Mouse (Mus musculus) heart, postnatal 10 days (tissue): Measurements from ENCODE around the gene Adam15. TPM values are rescaled to one million over a fixed set of nuclear protein-coding genes. Genes with fewer than 3 reads are reported as not detected.

ENCODE experiments used
- DNase-seq, 2 experiments: peaks; one replicate each; pipeline ENCODE4 v3.0.0; 2021
- intact Hi-C: fragments of 180-260 bp; cut with DNase I; formaldehyde crosslinking; loops from one replicate; pipeline ENCODE4 v1.15.1; 2025
- total RNA-seq, 2 experiments: library from RNA; stranded (reverse); gene quantifications; 2 replicates each; pipeline ENCODE4 v1.2.3; 2021

Gene Adam15
- 100 to 1,000 TPM; 101 to 118 TPM for total RNA-seq

DNA sequence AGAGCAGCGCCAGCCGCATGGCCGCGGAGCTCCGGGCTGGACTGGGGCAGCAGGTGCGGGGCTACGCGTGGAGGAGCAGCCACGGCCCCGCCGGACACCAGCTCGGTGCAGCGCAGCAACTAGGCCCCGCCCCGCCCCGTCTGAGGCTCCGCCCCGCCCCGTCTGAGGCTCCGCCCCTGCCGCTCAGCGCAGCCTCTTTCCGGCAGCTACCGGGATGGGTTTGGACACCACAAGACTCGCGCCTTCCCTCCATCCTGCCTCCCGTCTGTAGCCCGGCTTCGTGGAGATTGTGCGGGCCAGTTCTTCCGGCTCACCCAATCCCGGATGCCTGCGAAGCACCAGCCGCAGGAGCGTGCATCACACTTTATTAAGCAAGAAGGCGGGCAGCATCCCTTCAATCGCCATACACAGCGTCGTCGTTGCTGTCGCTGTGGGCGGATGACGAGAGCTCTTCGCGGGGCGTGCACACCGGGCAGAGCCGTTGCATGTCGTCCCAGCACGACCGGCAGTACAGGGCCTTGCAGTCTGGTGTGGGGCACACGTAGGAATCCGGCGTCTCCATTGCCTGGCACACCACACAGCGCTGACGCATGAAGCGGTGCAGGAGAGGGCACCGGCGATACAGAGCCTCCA lies at the start of gene Adam15:
Gene Adam15, minus strand, starts transcription at position 128 of the 633 bp plus-strand sequence.
- intact Hi-C loops, result no loop called here
- DNase-seq, result peak; percentile 93

DNA sequence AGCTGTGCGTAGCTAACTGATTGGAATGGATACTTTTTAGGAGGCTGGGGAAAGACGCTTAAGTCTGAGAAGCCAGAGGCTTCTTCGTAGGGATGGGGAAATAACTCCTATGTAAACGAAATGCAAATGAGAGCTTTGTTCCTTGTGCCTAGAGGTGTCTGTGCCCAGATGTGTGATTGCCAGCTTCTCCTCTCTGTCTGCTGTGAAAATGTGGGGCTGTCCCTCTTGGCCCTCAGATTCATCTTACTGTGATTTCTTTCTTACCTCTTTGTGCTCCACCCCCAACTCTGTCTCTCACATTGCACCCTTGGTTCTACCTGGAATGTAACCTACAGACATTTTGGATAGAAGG lies 46.8 kb upstream of the Adam15 start:
- intact Hi-C loops, result loop anchor here (1.0 kb wide), 1 partner anchor 89 kb away; no protein-coding TSS in a partner anchor
- DNase-seq, result no peak

DNA sequence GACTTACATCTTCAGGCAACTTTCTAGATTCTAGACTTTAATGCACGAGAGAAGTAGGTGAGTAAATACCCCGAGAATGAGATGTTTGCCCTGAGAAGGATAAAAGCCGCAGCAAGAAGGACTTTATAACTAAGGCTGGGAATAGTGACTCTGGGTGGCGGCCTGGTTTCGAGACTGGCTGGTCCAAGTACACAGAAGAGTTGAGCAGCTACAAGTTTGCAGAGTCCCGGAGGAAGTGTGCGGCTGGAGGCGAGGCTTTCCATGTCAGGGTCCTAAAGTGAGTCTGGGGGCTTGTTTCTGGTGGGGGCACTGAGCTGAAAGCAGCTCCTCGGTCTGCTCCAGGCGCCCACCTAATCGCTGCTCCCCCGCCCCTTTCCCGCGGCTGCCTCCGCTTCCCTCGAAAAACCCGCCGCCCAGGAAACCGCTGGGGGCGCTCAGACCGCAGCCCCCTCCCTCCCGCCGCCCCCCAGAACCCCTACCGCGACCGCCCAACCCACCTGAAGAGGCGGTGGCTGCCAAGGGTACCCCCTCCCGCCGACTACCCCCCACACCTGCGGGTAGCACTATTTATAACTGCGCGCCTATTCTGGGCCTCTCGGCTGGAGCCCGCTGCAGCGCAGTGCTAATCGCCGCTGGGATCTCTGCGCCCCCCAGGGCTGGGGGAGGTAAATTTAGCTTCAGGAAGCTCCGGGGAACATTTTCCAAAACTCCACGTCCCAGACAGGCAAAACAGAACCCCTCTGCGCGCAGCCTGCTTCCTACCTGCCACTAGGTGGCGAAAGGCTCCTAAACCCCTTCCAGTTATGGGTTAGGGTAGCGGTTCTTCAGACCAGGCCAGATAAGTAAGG lies 46.2 kb upstream of the Adam15 start:
- intact Hi-C loops, result loop anchor here (1.0 to 2.0 kb wide), 3 partner anchors 15 to 89 kb away; partner anchors contain the start of genes Cks1b, Flad1 and Shc1
- DNase-seq, result peak; percentile 82 to 83

DNA sequence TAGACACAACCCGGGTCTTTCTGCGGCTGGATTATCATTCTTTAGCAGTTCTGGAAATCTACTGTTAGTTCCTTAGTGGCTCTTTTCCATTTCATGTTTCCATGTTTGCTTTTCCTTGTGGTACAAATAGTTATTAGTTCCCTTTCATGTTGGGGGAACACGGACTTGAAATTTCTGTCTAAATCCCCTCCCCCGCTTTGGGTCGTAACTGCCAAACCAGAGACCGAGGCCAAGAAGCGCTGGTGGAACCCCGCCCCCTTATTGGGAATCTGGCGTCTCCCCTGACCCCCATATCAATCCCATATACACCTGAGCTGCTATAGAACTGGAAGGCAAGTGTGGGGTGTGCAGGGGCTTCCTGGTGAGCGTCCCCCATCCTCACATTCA lies 45.6 kb upstream of the Adam15 start:
- peak in 1 of 2 experiments; percentile 40 for DNase-seq
- intact Hi-C loops, result loop anchor here (2.0 kb wide), 2 partner anchors 15 to 23 kb away; partner anchors contain the start of genes Cks1b, Flad1 and Shc1

DNA sequence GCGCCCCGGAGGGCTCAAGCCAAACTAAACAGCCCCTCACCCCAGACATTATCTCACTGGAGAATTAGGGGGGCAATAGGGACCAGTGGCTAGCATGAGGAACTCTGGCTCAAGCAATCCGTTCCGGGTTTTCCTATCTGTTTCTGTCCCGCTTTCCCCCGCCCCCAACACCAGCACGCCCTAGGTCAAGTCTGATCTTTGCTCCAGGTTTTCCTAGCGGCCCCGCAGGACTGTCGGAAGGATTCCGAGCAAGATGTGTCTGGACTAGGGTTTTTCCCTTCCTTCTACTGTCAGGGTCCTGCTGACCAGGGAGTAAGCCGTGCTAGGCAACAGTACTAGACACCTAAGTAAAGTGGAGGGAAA lies 45.1 kb upstream of the Adam15 start:
- peak; percentile 90 to 91 for DNase-seq

DNA sequence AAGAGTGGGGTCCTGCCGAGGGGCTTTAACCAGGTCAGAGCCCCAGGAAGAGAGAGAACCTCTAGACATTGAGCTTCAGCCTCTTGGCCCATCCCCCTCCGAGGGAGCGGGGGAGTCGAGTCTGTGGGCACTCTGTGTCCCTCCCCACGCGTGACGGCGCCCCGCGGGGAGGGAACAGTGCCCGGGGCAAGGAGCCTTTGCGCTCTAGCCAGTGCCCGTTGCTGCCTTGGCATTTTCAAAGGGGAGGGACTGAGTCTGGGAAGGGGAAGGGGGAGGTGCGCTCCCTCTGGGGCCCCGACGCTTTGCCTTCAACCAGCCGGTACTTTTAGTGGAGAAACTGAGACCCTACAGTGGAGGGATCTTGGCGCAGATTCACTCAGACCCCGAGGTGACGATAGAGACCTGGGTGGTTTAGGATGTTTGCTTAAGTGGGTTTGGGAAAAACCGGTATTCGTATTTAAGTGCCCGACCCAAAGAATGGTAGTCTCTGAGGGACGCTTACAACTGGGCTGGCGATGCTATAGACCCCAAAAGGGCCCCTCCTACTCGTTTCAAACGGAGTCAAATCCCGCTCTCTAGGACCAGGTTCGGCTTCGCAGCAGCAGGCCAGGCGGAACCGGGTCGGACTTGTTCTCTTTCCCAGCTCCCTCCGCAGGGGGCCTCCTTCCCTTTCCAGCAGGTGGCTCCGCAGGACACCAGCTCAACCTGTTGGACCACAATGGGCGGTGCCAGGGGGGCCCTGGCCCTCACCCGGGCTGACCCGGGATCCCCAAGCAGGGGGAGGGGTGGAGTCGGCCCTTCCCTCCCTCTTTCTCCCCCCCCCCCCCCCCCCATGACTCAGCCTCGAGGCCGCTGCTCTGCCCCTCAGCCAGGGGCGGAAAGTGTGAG lies 44.5 kb upstream of the Adam15 start, which contains the start of gene Zbtb7b:
Gene Zbtb7b, minus strand, starts transcription at position 771 of the 888 bp plus-strand sequence.
- peak; percentile 82 to 85 for DNase-seq
- intact Hi-C loops, result loop anchor here (2.0 kb wide), 2 partner anchors 17 to 25 kb away; partner anchors contain the start of genes Cks1b, Flad1 and Shc1

More for the DNA sequence above, 45.1 kb upstream of the Adam15 start:
- intact Hi-C loops, result loop anchor here (2.0 kb wide), 2 partner anchors 16 to 24 kb away; partner anchors contain the start of genes Cks1b, Flad1 and Shc1

DNA sequence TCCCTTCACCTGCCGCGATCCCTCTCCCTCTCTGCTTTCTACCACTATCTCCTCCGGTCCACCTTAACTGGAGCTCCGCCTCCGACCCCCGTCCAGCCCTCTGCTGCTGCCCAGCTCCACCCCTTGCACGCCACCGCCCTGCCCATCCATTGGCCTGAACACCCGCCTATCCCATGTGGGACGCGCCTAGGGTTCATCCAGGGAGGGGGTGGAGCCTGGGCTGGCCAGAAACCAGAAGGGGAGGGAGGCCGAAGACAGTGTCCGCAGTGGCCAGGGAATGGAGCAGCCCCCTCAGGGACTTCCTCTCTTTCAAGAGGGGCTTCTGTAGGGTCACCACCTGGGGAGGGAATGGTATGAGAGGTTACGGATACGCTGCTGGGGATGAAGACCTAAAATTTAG lies 43.8 kb upstream of the Adam15 start:
- intact Hi-C loops, result loop anchor here (2.0 kb wide), 3 partner anchors 17 to 39 kb away; partner anchors contain the start of genes Cks1b, Flad1 and Shc1
- DNase-seq, result peak; percentile 99 to 100

DNA sequence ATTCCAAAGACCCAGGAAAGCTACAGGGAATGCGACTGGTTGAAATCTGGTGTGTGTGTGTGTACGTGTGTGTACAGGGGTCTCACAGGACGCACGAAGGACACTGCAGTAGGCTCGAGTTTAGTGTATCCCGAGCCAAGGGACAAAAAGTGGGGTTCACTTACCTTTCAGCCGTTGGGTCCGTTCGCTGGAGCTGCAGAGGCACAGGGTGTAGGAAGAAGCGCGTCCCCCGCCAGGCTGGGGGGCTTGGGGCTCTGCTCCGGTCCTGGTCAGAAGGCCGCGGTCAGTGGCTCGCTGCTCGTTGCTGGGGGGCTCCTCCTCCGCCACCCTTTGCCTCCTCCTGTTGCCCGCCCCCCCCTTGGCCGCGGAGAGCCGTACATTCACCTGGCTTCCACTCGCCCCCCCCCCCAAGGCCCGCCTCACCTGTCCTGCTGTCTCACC lies 43.1 kb upstream of the Adam15 start:
- intact Hi-C loops, result loop anchor here (2.0 kb wide), 1 partner anchor 38 kb away; no protein-coding TSS in a partner anchor
- DNase-seq, result peak; percentile 51 to 57

DNA sequence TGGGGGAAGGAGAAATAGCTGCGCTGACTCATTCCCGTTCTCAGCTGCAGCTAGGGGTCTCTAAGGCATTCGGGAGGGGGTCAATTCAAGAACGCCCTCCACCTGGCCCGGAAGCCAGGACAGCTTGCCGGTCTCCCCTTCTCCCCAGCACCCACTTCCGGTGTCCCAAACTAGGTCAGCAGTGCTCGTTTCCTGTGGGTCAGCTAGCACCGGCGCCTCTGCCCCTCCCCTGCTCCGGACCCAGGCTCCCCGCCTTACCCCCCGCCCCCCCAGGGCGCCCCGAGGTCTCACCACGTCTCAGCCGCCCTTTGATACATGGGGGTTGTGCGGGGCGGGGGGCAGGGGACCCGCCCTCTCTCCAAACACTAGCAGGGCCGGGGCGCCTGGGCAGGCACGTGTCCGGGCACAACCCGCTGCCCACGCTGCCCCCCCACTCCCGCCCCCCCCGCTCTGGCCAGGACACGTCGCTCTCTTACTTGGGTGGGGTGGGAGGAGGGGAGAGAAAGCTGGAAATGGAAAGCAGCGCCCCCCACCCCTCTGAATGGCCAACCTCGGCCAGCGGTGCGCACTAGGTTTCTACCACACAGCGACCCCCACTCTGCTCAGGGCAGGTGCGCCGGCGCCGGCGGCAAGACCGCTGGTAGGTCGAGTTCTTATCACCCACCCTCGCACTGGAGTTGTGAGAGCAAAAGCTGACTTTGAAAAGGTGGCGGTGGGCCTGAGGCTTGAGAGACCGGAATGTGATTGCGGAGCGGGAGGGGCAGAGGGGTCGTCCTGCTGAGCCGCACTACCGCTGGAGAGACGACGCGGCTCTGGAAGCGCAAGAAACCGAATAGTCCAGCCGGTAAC lies 42.1 kb upstream of the Adam15 start:
- intact Hi-C loops, result loop anchor here (2.0 kb wide), 1 partner anchor 37 kb away; no protein-coding TSS in a partner anchor
- peak; percentile 83 to 84 for DNase-seq

DNA sequence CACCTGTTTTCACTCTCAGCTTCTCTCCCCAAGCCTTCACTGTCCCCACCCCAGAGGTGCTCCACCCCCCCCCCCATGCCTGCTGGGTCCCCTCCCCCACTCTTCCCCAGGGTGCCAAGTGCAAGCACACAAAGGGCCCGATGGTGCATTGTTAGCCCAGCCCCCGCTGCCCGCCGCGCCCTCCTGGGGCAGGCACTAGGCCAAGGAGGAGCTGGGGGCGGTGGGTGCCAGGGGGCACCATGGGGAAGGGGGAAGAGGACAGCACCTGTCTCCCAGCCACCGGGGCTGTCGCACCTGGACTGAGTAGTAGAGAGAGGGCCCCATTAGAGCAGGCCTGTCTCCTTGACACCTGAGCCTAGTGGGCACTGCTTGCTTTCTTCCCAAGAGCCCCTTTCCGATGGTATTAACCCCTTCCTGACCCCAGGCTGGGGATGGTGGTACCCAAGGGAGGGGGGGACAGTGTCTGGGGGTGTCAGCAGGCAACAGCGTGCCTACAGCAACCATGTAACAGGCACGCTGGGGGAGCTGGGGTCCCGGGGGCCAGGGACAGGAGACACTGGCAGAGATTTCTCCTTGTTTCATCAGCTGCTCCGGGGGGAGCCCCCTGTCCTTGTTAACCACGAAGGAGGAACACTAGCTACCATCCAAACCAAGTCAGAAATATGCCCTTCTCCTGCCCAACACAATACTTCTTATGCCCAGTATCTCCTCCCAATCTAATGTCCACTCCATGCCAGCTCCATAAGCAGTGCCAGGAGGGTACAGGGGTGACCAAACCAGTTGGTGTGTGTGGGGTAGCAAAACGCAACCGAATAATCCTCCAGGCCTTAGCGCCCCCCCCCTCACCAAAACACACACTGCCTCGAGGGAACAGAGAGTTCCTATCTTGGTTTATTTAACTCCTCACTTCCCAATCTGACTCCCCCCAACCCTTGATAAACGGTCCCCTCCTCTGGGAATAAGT lies 41.2 kb upstream of the Adam15 start:
- peak; percentile 53 to 66 for DNase-seq
- intact Hi-C loops, result no loop called here

DNA sequence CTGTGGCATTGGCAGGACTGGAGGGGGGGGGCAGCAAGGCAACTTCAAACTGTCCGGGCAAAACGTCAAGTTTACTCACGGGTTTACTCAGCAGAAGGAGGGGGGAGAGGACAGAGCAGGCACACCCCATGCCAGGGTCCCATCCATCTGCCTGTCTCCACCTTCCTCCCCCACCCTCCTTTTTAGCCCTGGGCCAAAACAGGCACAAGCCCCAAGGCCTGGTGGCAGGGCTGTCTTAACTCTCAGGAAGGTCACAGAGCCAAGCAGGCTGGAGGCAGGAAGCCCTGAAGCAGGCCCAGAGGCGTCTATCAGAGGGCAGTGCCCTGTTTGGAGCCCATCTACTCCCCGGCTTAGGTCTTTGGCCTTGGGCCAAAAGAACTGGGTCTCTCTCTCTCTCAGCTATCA lies 40.3 kb upstream of the Adam15 start:
- DNase-seq, result peak; percentile 73 to 83
- intact Hi-C loops, result no loop called here

DNA sequence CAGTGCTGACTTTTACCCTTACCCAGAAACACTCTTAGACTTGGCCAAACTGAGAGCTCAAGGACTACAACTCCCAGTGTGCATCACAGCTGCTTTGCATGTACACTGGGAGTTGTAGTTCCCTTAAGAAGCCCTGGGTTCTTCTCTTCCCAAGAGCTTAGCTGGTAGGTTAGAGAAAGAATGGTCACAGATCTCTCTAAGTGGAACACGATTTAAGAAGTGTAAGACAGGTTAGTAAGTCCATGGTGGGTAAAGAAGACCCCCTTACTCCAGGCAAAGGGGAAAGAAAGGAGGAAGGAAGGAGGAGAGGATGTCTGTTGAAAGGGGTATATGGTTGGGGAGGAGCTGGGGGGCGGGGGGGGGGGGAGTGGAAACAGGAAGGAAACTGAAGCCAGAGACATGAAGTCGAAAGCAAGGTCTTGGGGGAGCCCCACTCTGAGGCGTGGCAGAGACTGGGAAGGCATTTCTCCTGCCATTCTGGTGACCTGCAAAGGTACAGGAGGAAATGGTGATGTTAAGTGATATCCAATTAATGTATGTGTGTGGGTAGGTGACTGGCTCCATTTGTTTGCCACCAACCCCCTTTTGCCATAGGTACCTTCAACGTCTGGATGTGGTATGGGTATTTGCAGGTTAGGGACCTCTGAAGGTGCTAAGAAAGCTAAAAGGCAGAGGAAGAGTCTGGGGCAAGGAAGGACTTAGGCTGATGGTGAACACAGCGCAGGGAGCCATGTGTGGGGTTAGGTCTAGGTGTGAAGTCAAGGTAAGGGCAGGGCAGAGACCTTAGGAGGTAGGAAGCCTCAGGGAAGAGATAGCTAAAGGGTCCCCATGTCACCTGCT lies 39.3 kb upstream of the Adam15 start:
- intact Hi-C loops, result no loop called here
- DNase-seq, result peak; percentile 52 to 66

DNA sequence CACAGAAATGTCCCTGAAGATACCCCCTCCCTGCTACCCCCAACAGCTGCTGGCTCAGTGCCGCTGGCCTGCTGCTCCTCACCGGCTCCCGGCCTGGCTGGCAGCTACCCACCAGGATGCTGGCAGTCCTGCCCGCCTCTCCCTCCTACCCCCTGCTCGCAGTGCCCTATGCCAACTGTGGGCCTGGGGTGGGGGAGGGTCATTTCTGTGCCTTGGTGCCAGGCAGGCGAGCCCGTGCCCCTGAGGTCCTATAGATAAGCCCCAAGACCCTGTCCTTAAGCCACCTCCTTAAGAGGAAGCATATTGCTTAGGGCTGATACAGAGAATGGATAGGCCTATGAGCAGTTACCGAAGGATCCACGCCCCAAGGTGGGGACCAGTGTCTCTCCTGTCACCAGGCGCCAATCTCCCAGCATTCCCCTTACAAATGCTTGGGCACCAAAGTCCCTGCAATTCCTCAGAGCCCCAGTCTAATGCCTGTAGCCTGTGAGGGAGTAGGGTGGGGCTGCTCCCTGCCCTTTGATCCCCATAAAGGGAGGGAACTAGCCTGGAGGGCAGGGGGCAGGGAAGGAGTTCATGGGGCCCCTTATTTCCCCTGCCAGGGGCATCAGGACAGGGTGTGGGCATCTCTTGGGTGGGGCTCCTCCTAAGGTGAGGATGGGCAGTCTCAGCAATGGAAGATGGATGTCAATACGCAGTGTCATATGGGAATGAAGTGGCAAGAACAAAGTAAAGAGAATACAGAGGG lies 38.5 kb upstream of the Adam15 start:
- DNase-seq, result peak; percentile 87 to 88

DNA sequence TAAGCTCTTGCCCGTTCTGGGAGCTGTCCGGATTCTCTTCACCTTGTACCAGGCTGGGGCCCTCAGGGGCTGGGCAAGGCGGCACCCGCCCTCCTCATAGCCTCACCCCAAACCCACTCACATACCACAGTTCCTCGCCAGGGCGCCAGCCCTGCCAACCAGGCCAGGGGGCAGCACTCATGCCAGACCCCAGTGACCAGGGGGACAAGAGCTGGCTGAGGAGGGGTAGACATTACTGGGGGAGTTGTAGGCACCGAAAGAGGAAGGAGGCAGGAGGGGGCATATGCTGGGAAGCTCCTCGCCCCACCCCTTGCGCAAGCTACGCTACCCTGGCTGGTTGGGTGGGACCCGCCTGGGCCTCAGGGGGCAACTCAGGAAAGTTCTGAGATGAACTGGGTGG lies 37.8 kb upstream of the Adam15 start:
- intact Hi-C loops, result no loop called here
- peak; percentile 56 to 74 for DNase-seq

More for the DNA sequence above, 38.5 kb upstream of the Adam15 start:
- intact Hi-C loops, result no loop called here

DNA sequence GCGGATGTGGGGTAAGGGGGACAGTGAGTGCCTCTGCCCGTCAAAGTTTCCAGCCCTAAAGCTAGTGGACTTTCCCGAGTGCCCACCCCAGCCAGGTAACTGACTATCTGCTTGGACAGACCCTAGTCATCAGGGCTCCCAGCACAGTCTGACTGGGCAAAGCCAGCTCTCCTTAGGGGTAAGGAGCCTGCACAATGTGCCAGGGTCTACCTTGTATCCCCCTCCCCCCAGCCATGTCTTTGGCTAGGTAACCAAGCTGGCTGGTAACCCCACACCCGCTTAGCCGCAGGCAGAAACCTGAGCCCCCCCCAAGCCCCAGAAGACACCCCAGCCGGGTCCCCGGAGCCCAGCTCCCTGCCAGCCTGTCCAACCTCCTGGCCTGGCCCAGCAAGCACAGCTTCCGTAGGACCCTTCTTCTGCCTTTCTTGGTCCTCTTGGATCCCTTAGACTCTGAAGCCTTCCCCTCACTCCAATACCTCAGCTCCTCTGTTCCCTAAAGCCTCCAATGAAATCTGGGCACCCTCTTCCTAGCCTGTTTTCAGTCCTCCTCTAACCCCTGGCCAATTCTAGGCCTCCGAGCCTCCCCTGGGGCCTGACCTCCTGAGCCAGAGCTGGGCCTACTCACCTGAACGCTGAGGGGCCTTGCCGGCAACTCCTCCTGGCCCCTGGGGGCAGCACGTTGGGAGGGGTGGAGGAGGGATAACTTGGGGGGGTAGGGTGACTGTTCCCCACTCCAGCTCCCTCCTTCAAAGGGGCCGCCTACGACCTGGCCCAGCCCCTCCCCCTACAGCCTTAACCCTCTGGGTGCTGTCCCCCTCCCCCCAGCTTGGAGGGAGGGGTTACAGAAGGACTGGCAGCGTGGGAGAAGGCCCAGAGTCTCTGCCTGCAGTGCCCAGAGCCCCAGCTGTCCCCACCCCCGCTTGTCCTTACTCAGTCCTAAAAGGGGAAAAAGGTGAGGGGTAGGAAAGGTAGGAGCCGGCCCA lies 36.9 kb upstream of the Adam15 start:
- DNase-seq, result peak in 1 of 2 experiments; percentile 46
- intact Hi-C loops, result no loop called here
